Mouse (Mus musculus) urinary bladder, postnatal 36 days (tissue): ENCODE data around the gene Rbm3.
A peak's percentile ranks its signal among the peaks of the same experiment; 100 is the strongest.
"Not testable (repeated sequence)": the region's sequence is repeated elsewhere in the genome, so short reads cannot be mapped to it uniquely, and the experiment has no call there.

Source experiments
- DNase-seq, 2 experiments: peaks; one replicate each; pipeline ENCODE4 v3.0.0; 2022; ENCODE audit warnings: low spot score in 2 of 2, mixed read lengths in 1 of 2

Gene Rbm3

GRCm38 (mm10) chrX:8131393-8131792 is 14.3 kb downstream of the Rbm3 start:
- DNase-seq: no peak

- DNase-seq: no peak
Observed at GRCm38 (mm10) chrX:8125235-8125634, 20.4 kb downstream of the Rbm3 start.

GRCm38 (mm10) chrX:8123821-8124470 is 21.7 kb downstream of the Rbm3 start:
- no peak for DNase-seq

GRCm38 (mm10) chrX:8117264-8117663 is 28.4 kb downstream of the Rbm3 start:
- DNase-seq: no peak

GRCm38 (mm10) chrX:8115275-8115674 is 30.4 kb downstream of the Rbm3 start:
- no peak for DNase-seq

- DNase-seq: no peak
Observed at GRCm38 (mm10) chrX:8105019-8105418, 40.7 kb downstream of the Rbm3 start.

- no peak for DNase-seq
Observed at GRCm38 (mm10) chrX:8102213-8102668, 43.4 kb downstream of the Rbm3 start.

- DNase-seq: no peak
Observed at GRCm38 (mm10) chrX:8101017-8101416, 44.7 kb downstream of the Rbm3 start.

GRCm38 (mm10) chrX:8099435-8099834 is 46.2 kb downstream of the Rbm3 start:
- no peak for DNase-seq

GRCm38 (mm10) chrX:8096787-8097242 is 48.9 kb downstream of the Rbm3 start:
- peak; percentile 88 to 95 for DNase-seq

- DNase-seq: peak in 1 of 2 experiments; percentile 88
Observed at GRCm38 (mm10) chrX:8096068-8096786, 49.5 kb downstream of the Rbm3 start.

- no peak for DNase-seq
Observed at GRCm38 (mm10) chrX:8095546-8095945, 50.1 kb downstream of the Rbm3 start.

- DNase-seq: not testable (repeated sequence)
Observed at GRCm38 (mm10) chrX:8090954-8091347, 54.7 kb downstream of the Rbm3 start.

GRCm38 (mm10) chrX:8090346-8090953 is 55.2 kb downstream of the Rbm3 start, which contains the start of gene Was:
Gene Was (minus strand): TSS chrX:8090498.
- DNase-seq: no peak

- no peak for DNase-seq
Observed at GRCm38 (mm10) chrX:8089746-8090145, 55.9 kb downstream of the Rbm3 start.
